Mouse (Mus musculus): Measurements from ENCODE around the gene Stxbp1.

GRCm38 (mm10) chr2:32867354-32867753, 20.3 kb upstream of the Stxbp1 start:
- no peak for TF ChIP-seq CTCF (IDR thresholded peaks at IDR 0.05; ENCODE audit: low read depth, low read length)
- TF ChIP-seq EP300 (IDR thresholded peaks at IDR 0.05; ENCODE audit: insufficient read depth, low read depth, low read length), result no peak

Measured in ES-Bruce4 (cell line).